Mouse (Mus musculus) intestine, embryonic 14.5 days (tissue): ENCODE results near the gene Sirt1. TPM values are rescaled to one million over a fixed set of nuclear protein-coding genes. Genes with fewer than 3 reads are reported as not detected.

Experiments used
- ATAC-seq: fragments of 200-750 bp; cut with Nextera tagmentation; replicated peaks from 2 replicates; pipeline ENCODE4 v1.8.0; 2017; ENCODE audit warnings: low read depth, moderate number of reproducible peaks, moderate TSS enrichment, moderate library complexity; ENCODE audit not compliant: low FRiP score, low TSS enrichment
- DNase-seq: peaks from one replicate; pipeline ENCODE4 v3.0.0-alpha.2; 2018; ENCODE audit warnings: low spot score
- H3K27ac ChIP-seq: fragments of 300-500 bp; sonication (generic); 2 replicates; pipeline ENCODE4 v1.5.1; 2014; ENCODE audit warnings: low read depth, mild to moderate bottlenecking, control low read depth
- H3K27me3 ChIP-seq: fragments of 300-500 bp; sonication (generic); replicated peaks from 2 replicates; pipeline ENCODE4 v1.6.1; 2014; ENCODE audit warnings: low read length, control low read depth; ENCODE audit not compliant: control insufficient read depth, insufficient read depth
- H3K36me3 ChIP-seq: fragments of 300-500 bp; sonication (generic); 2 replicates; pipeline ENCODE4 v1.6.1; 2014; ENCODE audit warnings: low read length, control low read depth; ENCODE audit not compliant: control insufficient read depth, insufficient read depth
- H3K4me1 ChIP-seq: fragments of 300-500 bp; sonication (generic); replicated peaks from 2 replicates; pipeline ENCODE4 v1.6.1; 2014; ENCODE audit warnings: low read length, control low read depth, mixed read lengths; ENCODE audit not compliant: control insufficient read depth, insufficient read depth
- H3K4me2 ChIP-seq: fragments of 300-500 bp; sonication (generic); 2 replicates; pipeline ENCODE4 v1.6.1; 2014; ENCODE audit warnings: low read length
- H3K4me3 ChIP-seq: fragments of 300-500 bp; sonication (generic); 2 replicates; pipeline ENCODE4 v1.5.1; 2014; ENCODE audit warnings: low read depth, low read length, control low read depth, mixed read lengths
- H3K9ac ChIP-seq: fragments of 300-500 bp; sonication (generic); 2 replicates; pipeline ENCODE4 v1.6.1; 2014; ENCODE audit warnings: mild to moderate bottlenecking, low read length
- H3K9me3 ChIP-seq: fragments of 300-500 bp; sonication (generic); 2 replicates; pipeline ENCODE4 v1.6.1; 2016; ENCODE audit warnings: low read length, control low read depth; ENCODE audit not compliant: control insufficient read depth
- WGBS: fragments of 180-500 bp; shearing (Covaris S2); extraction: QIAGEN DNeasy Blood & Tissue Kit; methylation state at CpG from one replicate; pipeline ENCODE4 v1.1.7; 2014; 5-methylcytosine and 5-hydroxymethylcytosine counted together
- polyA plus RNA-seq: library from polyadenylated mRNA; unstranded; fragments of >200 nt; fragmentation: Nextera tagmentation; extraction: Ambion mirVana; gene quantifications from 2 replicates; pipeline ENCODE4 v1.2.1, GENCODE M21; 2014

The Sirt1 gene
- polyA plus RNA-seq, 1 experiment from 2014 or later, result 6.8 TPM

- Histone ChIP-seq H3K27me3 (no peaks in the 10 kb centered on the region), H3K36me3 (peaks cover 90% of the 10 kb centered on the region), H3K4me3 (no peak overlapping the region), H3K4me1 (no peaks in the 10 kb centered on the region), H3K9me3 (no peaks in the 10 kb centered on the region), H3K4me2 (no peak overlapping the region), H3K27ac (no peak overlapping the region), H3K9ac (no peak overlapping the region)
- WGBS, result 98% methylated on average over 1 of the region's 1 CpGs
- ATAC-seq (no peak), DNase-seq (no peak)
These were observed 54.4 kb downstream of the Sirt1 start for GRCm38 (mm10) chr10:63327091-63327490.

GRCm38 (mm10) chr10:63313726-63314125, 67.8 kb downstream of the Sirt1 start:
- WGBS, result 95% methylated on average over 1 of the region's 1 CpGs
- no peak overlapping the region for H3K9ac ChIP-seq
- H3K4me2 ChIP-seq, result no peak overlapping the region
- ATAC-seq (no peak), DNase-seq (peak; percentile 25)
- H3K4me1 ChIP-seq, result no peaks in the 10 kb centered on the region
- no peaks in the 10 kb centered on the region for H3K9me3 ChIP-seq
- H3K36me3 ChIP-seq, result peaks cover 79% of the 10 kb centered on the region
- no peak overlapping the region for H3K4me3 ChIP-seq
- H3K27me3 ChIP-seq, result no peaks in the 10 kb centered on the region
- H3K27ac ChIP-seq, result no peak overlapping the region

GRCm38 (mm10) chr10:63308582-63309366, 72.7 kb downstream of the Sirt1 start:
- peaks cover 78% of the 10 kb centered on the region for H3K36me3 ChIP-seq
- 42% methylated on average over 10 of the region's 10 CpGs for whole genome bisulfite sequencing
- H3K27ac ChIP-seq, result no peak overlapping the region
- no peaks in the 10 kb centered on the region for H3K4me1 ChIP-seq
- H3K4me3 ChIP-seq, result no peak overlapping the region
- DNase-seq, result peak; percentile 91
- H3K9ac ChIP-seq, result no peak overlapping the region
- H3K27me3 ChIP-seq, result no peaks in the 10 kb centered on the region
- no peaks in the 10 kb centered on the region for H3K9me3 ChIP-seq
- peak; percentile 53; the same call in 1 of the 2 replicates for ATAC-seq
- H3K4me2 ChIP-seq, result no peak overlapping the region

GRCm38 (mm10) chr10:63302356-63302755, 79.1 kb downstream of the Sirt1 start:
- no peak overlapping the region for H3K27ac ChIP-seq
- H3K4me3 ChIP-seq, result no peak overlapping the region
- H3K4me1 ChIP-seq, result no peaks in the 10 kb centered on the region
- ATAC-seq, result no peak
- no peak overlapping the region for H3K9ac ChIP-seq
- H3K36me3 ChIP-seq, result peaks cover 74% of the 10 kb centered on the region
- no peak for DNase-seq
- H3K27me3 ChIP-seq, result no peaks in the 10 kb centered on the region
- no peak overlapping the region for H3K4me2 ChIP-seq
- no peaks in the 10 kb centered on the region for H3K9me3 ChIP-seq
- 89% methylated on average over 2 of the region's 2 CpGs for WGBS

GRCm38 (mm10) chr10:63282846-63283245, 98.7 kb downstream of the Sirt1 start:
- no peak overlapping the region for H3K9ac ChIP-seq
- no peak overlapping the region for H3K27ac ChIP-seq
- no peaks in the 10 kb centered on the region for H3K4me1 ChIP-seq
- DNase-seq, result no peak
- ATAC-seq, result no peak
- H3K27me3 ChIP-seq, result no peaks in the 10 kb centered on the region
- H3K36me3 ChIP-seq, result peaks cover 80% of the 10 kb centered on the region
- no peaks in the 10 kb centered on the region for H3K9me3 ChIP-seq
- H3K4me2 ChIP-seq, result no peak overlapping the region
- no peak overlapping the region for H3K4me3 ChIP-seq
- WGBS, result 86% methylated on average over 7 of the region's 7 CpGs

GRCm38 (mm10) chr10:63282417-63282816, 99.1 kb downstream of the Sirt1 start:
- 92% methylated on average over 4 of the region's 4 CpGs for WGBS
- H3K36me3 ChIP-seq, result peaks cover 80% of the 10 kb centered on the region
- H3K4me3 ChIP-seq, result no peak overlapping the region
- ATAC-seq, result no peak
- no peak overlapping the region for H3K4me2 ChIP-seq
- DNase-seq, result no peak
- no peaks in the 10 kb centered on the region for H3K27me3 ChIP-seq
- H3K4me1 ChIP-seq, result no peaks in the 10 kb centered on the region
- H3K9ac ChIP-seq, result no peak overlapping the region
- H3K9me3 ChIP-seq, result no peaks in the 10 kb centered on the region
- H3K27ac ChIP-seq, result no peak overlapping the region

GRCm38 (mm10) chr10:63279851-63280250, 101.7 kb downstream of the Sirt1 start:
- WGBS, result 92% methylated on average over 3 of the region's 3 CpGs
- Histone ChIP-seq H3K27ac (no peak overlapping the region), H3K36me3 (peaks cover 70% of the 10 kb centered on the region), H3K27me3 (no peaks in the 10 kb centered on the region), H3K9me3 (no peaks in the 10 kb centered on the region), H3K4me2 (no peak overlapping the region), H3K9ac (no peak overlapping the region), H3K4me3 (no peak overlapping the region), H3K4me1 (no peaks in the 10 kb centered on the region)
- ATAC-seq (no peak), DNase-seq (no peak)

- Histone ChIP-seq H3K27me3 (no peaks in the 10 kb centered on the region), H3K4me2 (no peak overlapping the region), H3K36me3 (peaks cover 69% of the 10 kb centered on the region), H3K4me1 (no peaks in the 10 kb centered on the region), H3K9ac (no peak overlapping the region), H3K27ac (no peak overlapping the region), H3K4me3 (no peak overlapping the region), H3K9me3 (no peaks in the 10 kb centered on the region)
- DNase-seq (no peak), ATAC-seq (no peak)
- WGBS, result 93% methylated on average over 3 of the region's 3 CpGs
These were observed 104.5 kb downstream of the Sirt1 start for GRCm38 (mm10) chr10:63277010-63277409.

- H3K27ac ChIP-seq, result no peak overlapping the region
- WGBS, result 93% methylated on average over 5 of the region's 5 CpGs
- H3K9ac ChIP-seq, result no peak overlapping the region
- H3K27me3 ChIP-seq, result no peaks in the 10 kb centered on the region
- H3K4me3 ChIP-seq, result no peak overlapping the region
- H3K36me3 ChIP-seq, result peaks cover 62% of the 10 kb centered on the region
- no peaks in the 10 kb centered on the region for H3K9me3 ChIP-seq
- no peak for ATAC-seq
- no peak overlapping the region for H3K4me2 ChIP-seq
- DNase-seq, result no peak
- H3K4me1 ChIP-seq, result no peaks in the 10 kb centered on the region
These were observed 108.6 kb downstream of the Sirt1 start for GRCm38 (mm10) chr10:63272868-63273267.
